19 mouse cellular contexts compared by ENCODE assay signal in the genomic region with DNA sequence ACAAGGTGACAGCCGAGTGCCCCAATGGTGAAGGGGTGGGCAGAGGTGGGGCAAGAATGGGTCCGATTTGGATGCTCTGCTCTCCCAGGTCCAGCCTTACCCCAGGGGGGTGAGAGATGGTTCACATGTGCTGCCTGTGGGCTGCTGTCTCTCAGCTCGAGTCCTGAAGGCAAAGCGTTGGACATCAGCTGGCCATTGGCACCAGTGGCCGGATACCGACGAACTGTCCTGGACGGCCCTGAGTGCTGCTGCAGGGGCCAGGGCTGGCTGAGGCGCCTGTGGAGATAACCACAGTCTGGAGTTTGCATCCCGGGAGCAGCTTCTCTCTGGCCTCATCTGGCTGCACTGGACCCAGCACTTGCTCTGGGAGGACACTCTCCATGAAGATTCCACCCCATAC. TPM values are rescaled to one million over a fixed set of nuclear protein-coding genes. Genes with fewer than 3 reads are reported as not detected.
"Had no signal": no experiment of that assay in that cellular context is flagged by ENCODE, and none has a peak within 500 bp of the region (broad histone marks: within the 10 kb centered on the region; RNA-seq: fewer than 3 reads in every experiment).

No protein-coding gene starts in this region.

- ATAC-seq: lung, postnatal 0 days; midbrain, embryonic 16.5 days had no signal

- H3K4me1 ChIP-seq: midbrain, embryonic 10.5 days; midbrain, embryonic 12.5 days; neural tube, embryonic 13.5 days; neural tube, embryonic 15.5 days had no signal

- H3K4me2 ChIP-seq: lung, embryonic 15.5 days; midbrain, embryonic 12.5 days; neural tube, embryonic 13.5 days; neural tube, embryonic 15.5 days had no signal

- H3K4me3 ChIP-seq: lung, embryonic 15.5 days; midbrain, embryonic 10.5 days; midbrain, embryonic 12.5 days; myocyte; neural tube, embryonic 13.5 days; neural tube, embryonic 15.5 days had no signal

- H3K27ac ChIP-seq: lung, embryonic 15.5 days; midbrain, embryonic 10.5 days; midbrain, embryonic 12.5 days; neural tube, embryonic 13.5 days; neural tube, embryonic 15.5 days had no signal

- H3K9ac ChIP-seq: lung, embryonic 15.5 days; midbrain, embryonic 12.5 days; neural tube, embryonic 13.5 days; neural tube, embryonic 15.5 days had no signal

- H3K27me3 ChIP-seq: lung, embryonic 15.5 days; midbrain, embryonic 12.5 days; neural tube, embryonic 13.5 days; neural tube, embryonic 15.5 days had no signal

- DNase-seq: lung, adult 18-20 months; midbrain, embryonic 14.5 days; retina, postnatal 1 day; right cerebral cortex, adult 18-20 months; right cerebral cortex, postnatal 25 days; right cerebral cortex, postnatal 4 days; spleen, adult 18-20 months; thymus, adult 18-20 months; thymus, postnatal 14 days; thymus, postnatal 36 days had no signal

- H3K9me3 ChIP-seq: lung, embryonic 15.5 days; midbrain, embryonic 10.5 days; midbrain, embryonic 12.5 days; neural tube, embryonic 13.5 days; neural tube, embryonic 15.5 days had no signal

- H3K36me3 ChIP-seq: lung, embryonic 15.5 days; midbrain, embryonic 10.5 days; midbrain, embryonic 12.5 days; neural tube, embryonic 13.5 days; neural tube, embryonic 15.5 days had no signal

RNA-seq across cellular contexts. Expression of gene Ltbp2, which starts 44.7 kb away (rescaled TPM):
- total RNA-seq: megakaryocyte-erythroid progenitor cell, adult 5-6 weeks had no signal
